Mouse (Mus musculus): ENCODE measurements at regions not wholly inside any gene's neighbourhood (a gene's known extent, or its start where the extent isn't known, plus 50 kb on each side); places are given as distances from the start of the nearest gene placed in this dataset.

- WGBS, result 39% methylated on average over 5 of the region's 5 CpGs
Measured at GRCm38 (mm10) chr12:71370091-71370490, 60.4 kb downstream of the Dact1 start.

GRCm38 (mm10) chr12:71371948-71372347 is 62.3 kb downstream of the Dact1 start:
- TF ChIP-seq POLR2A (IDR thresholded peaks at IDR 0.05; ENCODE audit: low read depth, low read length) (no peak), CTCF (IDR thresholded peaks at IDR 0.05; ENCODE audit: extremely low read depth, insufficient read length, insufficient replicate concordance, low read depth, low read length) (no peak)
- H3K4me1 ChIP-seq (ENCODE audit: control insufficient read depth, insufficient read depth, insufficient read length, low read length), result no peaks in the 10 kb centered on the region
- no peak overlapping the region for H3K4me3 ChIP-seq (ENCODE audit: low read depth, low read length)
- no peaks in the 10 kb centered on the region for H3K27me3 ChIP-seq (ENCODE audit: control insufficient read depth, insufficient read depth, low read length)
- WGBS, result 65% methylated on average over 5 of the region's 5 CpGs
- no peak overlapping the region for H3K27ac ChIP-seq (ENCODE audit: insufficient read depth, low read depth, low read length)
- H3K36me3 ChIP-seq (ENCODE audit: control insufficient read depth, insufficient read depth, low read length), result no peaks in the 10 kb centered on the region

More at GRCm38 (mm10) chr12:71370091-71370490, 60.4 kb downstream of the Dact1 start:
- H3K27ac ChIP-seq (ENCODE audit: insufficient read depth, low read depth, low read length), result no peak overlapping the region
- no peak overlapping the region for H3K4me3 ChIP-seq (ENCODE audit: low read depth, low read length)
- no peaks in the 10 kb centered on the region for H3K27me3 ChIP-seq (ENCODE audit: control insufficient read depth, insufficient read depth, low read length)
- no peaks in the 10 kb centered on the region for H3K4me1 ChIP-seq (ENCODE audit: control insufficient read depth, insufficient read depth, insufficient read length, low read length)
- TF ChIP-seq CTCF (IDR thresholded peaks at IDR 0.05; ENCODE audit: extremely low read depth, insufficient read length, insufficient replicate concordance, low read depth, low read length) (no peak), POLR2A (IDR thresholded peaks at IDR 0.05; ENCODE audit: low read depth, low read length) (no peak)
- no peaks in the 10 kb centered on the region for H3K36me3 ChIP-seq (ENCODE audit: control insufficient read depth, insufficient read depth, low read length)

- Histone ChIP-seq H3K27me3 (ENCODE audit: control insufficient read depth, insufficient read depth, low read length) (no peaks in the 10 kb centered on the region), H3K27ac (ENCODE audit: insufficient read depth, low read depth, low read length) (no peak overlapping the region), H3K36me3 (ENCODE audit: control insufficient read depth, insufficient read depth, low read length) (no peaks in the 10 kb centered on the region), H3K4me3 (ENCODE audit: low read depth, low read length) (no peak overlapping the region), H3K4me1 (ENCODE audit: control insufficient read depth, insufficient read depth, insufficient read length, low read length) (no peaks in the 10 kb centered on the region)
- no peak for TF ChIP-seq POLR2A (IDR thresholded peaks at IDR 0.05; ENCODE audit: low read depth, low read length)
- no peak for TF ChIP-seq CTCF (IDR thresholded peaks at IDR 0.05; ENCODE audit: extremely low read depth, insufficient read length, insufficient replicate concordance, low read depth, low read length)
- WGBS, result 27% methylated on average over 2 of the region's 2 CpGs
Measured at GRCm38 (mm10) chr12:71373633-71374032, 63.9 kb downstream of the Dact1 start.

GRCm38 (mm10) chr12:71376446-71376845 is 66.8 kb downstream of the Dact1 start:
- Histone ChIP-seq H3K27ac (ENCODE audit: insufficient read depth, low read depth, low read length) (no peak overlapping the region), H3K36me3 (ENCODE audit: control insufficient read depth, insufficient read depth, low read length) (no peaks in the 10 kb centered on the region), H3K4me1 (ENCODE audit: control insufficient read depth, insufficient read depth, insufficient read length, low read length) (no peaks in the 10 kb centered on the region), H3K4me3 (ENCODE audit: low read depth, low read length) (no peak overlapping the region), H3K27me3 (ENCODE audit: control insufficient read depth, insufficient read depth, low read length) (no peaks in the 10 kb centered on the region)
- TF ChIP-seq POLR2A (IDR thresholded peaks at IDR 0.05; ENCODE audit: low read depth, low read length), result no peak
- TF ChIP-seq CTCF (IDR thresholded peaks at IDR 0.05; ENCODE audit: extremely low read depth, insufficient read length, insufficient replicate concordance, low read depth, low read length), result no peak
- WGBS, result 52% methylated on average over 8 of the region's 8 CpGs

GRCm38 (mm10) chr12:71376966-71377365 is 67.3 kb downstream of the Dact1 start:
- H3K27me3 ChIP-seq (ENCODE audit: control insufficient read depth, insufficient read depth, low read length), result no peaks in the 10 kb centered on the region
- 61% methylated on average over 9 of the region's 9 CpGs for WGBS
- H3K4me3 ChIP-seq (ENCODE audit: low read depth, low read length), result no peak overlapping the region
- H3K4me1 ChIP-seq (ENCODE audit: control insufficient read depth, insufficient read depth, insufficient read length, low read length), result no peaks in the 10 kb centered on the region
- no peak overlapping the region; the same call in 1 of the 2 replicates for H3K27ac ChIP-seq (ENCODE audit: insufficient read depth, low read depth, low read length)
- H3K36me3 ChIP-seq (ENCODE audit: control insufficient read depth, insufficient read depth, low read length), result no peaks in the 10 kb centered on the region
- TF ChIP-seq CTCF (IDR thresholded peaks at IDR 0.05; ENCODE audit: extremely low read depth, insufficient read length, insufficient replicate concordance, low read depth, low read length) (no peak), POLR2A (IDR thresholded peaks at IDR 0.05; ENCODE audit: low read depth, low read length) (no peak)

GRCm38 (mm10) chr12:71379626-71380423 is 70.1 kb downstream of the Dact1 start:
- TF ChIP-seq POLR2A (IDR thresholded peaks at IDR 0.05; ENCODE audit: low read depth, low read length) (no peak), CTCF (IDR thresholded peaks at IDR 0.05; ENCODE audit: extremely low read depth, insufficient read length, insufficient replicate concordance, low read depth, low read length) (no peak)
- 90% methylated on average over 8 of the region's 8 CpGs for WGBS
- no peaks in the 10 kb centered on the region for H3K36me3 ChIP-seq (ENCODE audit: control insufficient read depth, insufficient read depth, low read length)
- H3K27me3 ChIP-seq (ENCODE audit: control insufficient read depth, insufficient read depth, low read length), result no peaks in the 10 kb centered on the region
- H3K27ac ChIP-seq (ENCODE audit: insufficient read depth, low read depth, low read length), result no peak overlapping the region
- no peaks in the 10 kb centered on the region for H3K4me1 ChIP-seq (ENCODE audit: control insufficient read depth, insufficient read depth, insufficient read length, low read length)
- H3K4me3 ChIP-seq (ENCODE audit: low read depth, low read length), result no peak overlapping the region

- no peak for TF ChIP-seq POLR2A (IDR thresholded peaks at IDR 0.05; ENCODE audit: low read depth, low read length)
- TF ChIP-seq CTCF (IDR thresholded peaks at IDR 0.05; ENCODE audit: extremely low read depth, insufficient read length, insufficient replicate concordance, low read depth, low read length), result no peak
- Histone ChIP-seq H3K27me3 (ENCODE audit: control insufficient read depth, insufficient read depth, low read length) (no peaks in the 10 kb centered on the region), H3K4me1 (ENCODE audit: control insufficient read depth, insufficient read depth, insufficient read length, low read length) (no peaks in the 10 kb centered on the region), H3K27ac (ENCODE audit: insufficient read depth, low read depth, low read length) (no peak overlapping the region), H3K4me3 (ENCODE audit: low read depth, low read length) (no peak overlapping the region), H3K36me3 (ENCODE audit: control insufficient read depth, insufficient read depth, low read length) (no peaks in the 10 kb centered on the region)
- WGBS, result 84% methylated on average over 3 of the region's 3 CpGs
Measured at GRCm38 (mm10) chr12:71380424-71380761, 70.7 kb downstream of the Dact1 start.

All from small intestine, adult 2 months (tissue).